Mouse (Mus musculus) forebrain, embryonic 10.5 days (tissue): ENCODE results near the gene Zswim4. TPM values are rescaled to one million over a fixed set of nuclear protein-coding genes. Genes with fewer than 3 reads are reported as not detected.

Source experiments
- DNase-seq: peaks from one replicate; pipeline ENCODE4 v3.0.0-alpha.2; 2017; ENCODE audit warnings: low spot score; ENCODE audit errors: extremely low spot score
- H3K27ac ChIP-seq: fragments of 300-500 bp; sonication (generic); 2 replicates; pipeline ENCODE4 v1.5.1; 2016; ENCODE audit warnings: mild to moderate bottlenecking
- H3K27me3 ChIP-seq: fragments of 300-500 bp; sonication (generic); 2 replicates; pipeline ENCODE4 v1.6.1; 2016; ENCODE audit warnings: mild to moderate bottlenecking; ENCODE audit not compliant: poor library complexity, severe bottlenecking
- H3K36me3 ChIP-seq: fragments of 300-500 bp; sonication (generic); replicated peaks from 2 replicates; pipeline ENCODE4 v1.6.1; 2016; ENCODE audit warnings: mild to moderate bottlenecking, moderate library complexity
- H3K4me1 ChIP-seq: fragments of 300-500 bp; sonication (generic); 2 replicates; pipeline ENCODE4 v1.6.1; 2016
- H3K4me3 ChIP-seq: fragments of 300-500 bp; sonication (generic); 2 replicates; pipeline ENCODE4 v1.5.1; 2016; ENCODE audit warnings: mild to moderate bottlenecking, moderate library complexity
- H3K9me3 ChIP-seq: fragments of 300-500 bp; sonication (generic); 2 replicates; pipeline ENCODE4 v1.6.1; 2016; ENCODE audit warnings: mild to moderate bottlenecking, moderate library complexity
- WGBS: fragments of 180-500 bp; shearing (Covaris S2); methylation state at CpG from one replicate; pipeline ENCODE4 v1.1.7; 2016; 5-methylcytosine and 5-hydroxymethylcytosine counted together
- polyA plus RNA-seq: library from polyadenylated mRNA; unstranded; fragments of >200 nt; fragmentation: Nextera tagmentation; extraction: Ambion mirVana; gene quantifications from 2 replicates; pipeline ENCODE4 v1.2.1, GENCODE M21; 2016

The Zswim4 gene
- polyA plus RNA-seq, 1 experiment from 2014 or later = 31.4 TPM

DNA sequence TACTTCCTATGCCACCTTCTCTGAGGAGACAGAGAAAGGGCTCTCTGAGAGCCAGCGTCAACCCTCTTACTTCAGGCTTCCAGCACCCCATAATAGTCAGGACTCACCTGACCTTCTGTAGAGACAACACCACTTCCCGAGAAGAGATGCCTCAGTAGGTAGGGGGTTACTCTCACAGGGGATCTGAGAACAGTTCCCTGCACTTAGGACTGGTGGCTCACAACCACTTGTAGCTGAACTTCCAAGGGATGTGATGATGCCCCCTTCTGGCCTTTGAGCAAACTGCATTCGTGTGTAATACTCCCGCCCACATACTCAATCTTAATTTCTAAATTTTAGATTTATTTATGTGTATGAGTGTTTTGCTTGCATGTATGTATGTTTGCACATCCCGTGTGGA is 43.3 kb downstream of the Zswim4 start:
- H3K4me3 ChIP-seq = no peak overlapping the region
- DNase-seq = no peak
- no peak overlapping the region; the same call in 1 of the 2 replicates for H3K27ac ChIP-seq
- peaks cover 24% of the 10 kb centered on the region for H3K27me3 ChIP-seq
- H3K9me3 ChIP-seq = no peaks in the 10 kb centered on the region
- 82% methylated on average over 5 of the region's 5 CpGs for WGBS
- peaks cover 46% of the 10 kb centered on the region for H3K4me1 ChIP-seq
- no peaks in the 10 kb centered on the region for H3K36me3 ChIP-seq

DNA sequence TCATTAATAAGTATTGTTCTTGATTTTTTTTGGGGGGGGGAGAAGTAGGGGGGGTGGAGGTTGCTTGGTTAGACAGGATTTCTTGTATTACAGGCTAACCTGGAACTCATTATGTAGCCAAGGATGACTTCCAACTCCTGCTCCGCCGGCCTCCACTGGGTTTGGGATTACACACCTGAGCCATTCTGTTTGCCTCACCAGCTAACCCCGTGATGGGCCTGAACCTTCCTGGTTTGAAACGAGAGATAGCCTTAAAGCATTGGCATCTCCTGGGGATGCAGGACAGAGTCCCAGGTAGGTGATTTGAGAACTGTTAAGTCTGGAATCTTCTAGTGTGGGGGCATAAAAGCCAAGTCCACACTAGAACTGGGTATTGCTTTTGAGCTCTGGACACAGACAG is 43.7 kb downstream of the Zswim4 start:
- WGBS = 60% methylated on average over 4 of the region's 4 CpGs
- peak overlapping the region; percentile 80 for H3K27ac ChIP-seq
- DNase-seq = no peak
- H3K27me3 ChIP-seq = peaks cover 28% of the 10 kb centered on the region
- H3K36me3 ChIP-seq = no peaks in the 10 kb centered on the region
- no peaks in the 10 kb centered on the region for H3K9me3 ChIP-seq
- H3K4me1 ChIP-seq = peaks cover 42% of the 10 kb centered on the region
- no peak overlapping the region for H3K4me3 ChIP-seq

DNA sequence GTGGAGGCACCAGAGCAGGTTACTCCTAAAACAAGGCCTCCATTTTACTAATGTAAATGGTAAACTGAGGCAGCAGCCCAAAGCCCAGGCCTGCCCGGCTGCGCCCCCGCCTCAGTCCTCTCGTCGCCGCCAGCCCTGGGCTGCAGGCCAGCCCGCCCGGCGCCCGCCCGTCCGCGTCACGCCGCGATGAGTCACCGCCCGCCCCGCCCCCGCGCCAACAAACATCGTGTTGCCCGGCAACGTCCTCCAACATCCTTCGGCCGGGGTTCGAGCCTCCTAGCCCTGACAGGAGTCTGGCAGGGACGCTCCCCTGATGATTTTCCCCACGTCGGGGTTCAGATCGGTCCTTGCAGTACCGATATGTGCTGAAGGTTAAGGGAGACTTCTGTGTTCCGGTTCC is 44.3 kb downstream of the Zswim4 start:
- Histone ChIP-seq H3K4me3 (peak overlapping the region; percentile 42), H3K27me3 (peaks cover 34% of the 10 kb centered on the region), H3K9me3 (no peaks in the 10 kb centered on the region), H3K36me3 (no peaks in the 10 kb centered on the region), H3K4me1 (peaks cover 36% of the 10 kb centered on the region), H3K27ac (peak overlapping the region; percentile 80)
- 8% methylated on average over 33 of the region's 33 CpGs for WGBS
- DNase-seq = peak; percentile 82

DNA sequence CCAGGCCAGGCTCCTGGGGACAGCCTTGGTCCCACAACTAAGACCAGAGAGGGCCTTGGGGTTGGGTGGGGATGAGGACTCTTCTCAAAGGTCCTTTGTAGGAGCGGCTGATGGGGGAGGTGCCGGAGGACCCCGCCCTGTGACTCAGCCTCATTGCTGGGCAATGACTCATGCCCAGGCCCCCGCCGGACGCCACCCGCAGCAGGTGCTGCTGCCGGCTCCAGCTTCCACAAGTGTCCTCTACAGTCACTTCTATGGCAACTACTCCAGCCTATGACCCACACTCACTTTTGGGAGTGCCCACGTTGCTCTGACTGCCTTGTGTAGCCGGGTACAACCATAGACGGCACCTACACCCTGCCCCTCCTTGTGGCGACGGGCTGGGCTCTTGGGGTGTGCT is 44.8 kb downstream of the Zswim4 start:
- Histone ChIP-seq H3K27ac (peak overlapping the region; percentile 80), H3K4me3 (peak overlapping the region; percentile 42), H3K36me3 (no peaks in the 10 kb centered on the region), H3K27me3 (peaks cover 39% of the 10 kb centered on the region), H3K4me1 (peaks cover 34% of the 10 kb centered on the region), H3K9me3 (no peaks in the 10 kb centered on the region)
- 48% methylated on average over 13 of the region's 13 CpGs for WGBS
- DNase-seq = peak; percentile 55

DNA sequence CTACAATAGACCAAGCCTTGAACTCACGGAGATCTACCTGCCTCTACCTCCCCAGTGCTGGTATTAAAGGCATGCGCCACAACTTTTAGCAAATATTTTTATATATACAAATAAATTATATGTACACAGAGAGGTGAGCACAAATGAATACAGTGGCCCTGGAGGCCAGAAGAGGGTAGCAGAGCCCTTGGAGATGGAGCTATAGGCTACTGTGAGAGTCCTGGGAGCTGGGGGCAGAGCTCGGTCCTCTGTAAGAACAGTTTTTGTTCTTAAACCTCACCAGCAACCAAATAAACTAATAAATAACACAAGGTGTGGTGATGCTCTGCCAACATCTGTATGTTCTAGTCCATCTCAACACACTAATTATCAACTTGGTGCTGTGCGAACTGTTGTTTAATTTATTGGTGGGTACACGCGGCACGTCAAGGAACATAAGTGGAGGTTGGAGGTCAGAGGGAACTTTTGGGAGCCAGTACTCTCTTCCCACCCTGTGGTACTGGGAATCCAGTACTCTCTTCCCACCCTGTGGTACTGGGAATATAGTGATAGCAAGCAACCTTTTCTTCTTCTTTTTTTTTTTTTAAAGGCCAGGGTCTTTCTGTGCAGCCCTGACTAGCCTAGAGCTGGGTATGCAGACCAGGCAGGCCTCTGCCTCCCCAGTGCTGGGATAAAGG is 46.5 kb downstream of the Zswim4 start:
- H3K36me3 ChIP-seq = no peaks in the 10 kb centered on the region
- H3K4me3 ChIP-seq = no peak overlapping the region
- H3K4me1 ChIP-seq = peaks cover 42% of the 10 kb centered on the region
- peak overlapping the region; percentile 25; the same call in 1 of the 2 replicates for H3K27ac ChIP-seq
- H3K9me3 ChIP-seq = no peaks in the 10 kb centered on the region
- WGBS = 94% methylated on average over 7 of the region's 7 CpGs
- DNase-seq = no peak
- peaks cover 46% of the 10 kb centered on the region for H3K27me3 ChIP-seq

DNA sequence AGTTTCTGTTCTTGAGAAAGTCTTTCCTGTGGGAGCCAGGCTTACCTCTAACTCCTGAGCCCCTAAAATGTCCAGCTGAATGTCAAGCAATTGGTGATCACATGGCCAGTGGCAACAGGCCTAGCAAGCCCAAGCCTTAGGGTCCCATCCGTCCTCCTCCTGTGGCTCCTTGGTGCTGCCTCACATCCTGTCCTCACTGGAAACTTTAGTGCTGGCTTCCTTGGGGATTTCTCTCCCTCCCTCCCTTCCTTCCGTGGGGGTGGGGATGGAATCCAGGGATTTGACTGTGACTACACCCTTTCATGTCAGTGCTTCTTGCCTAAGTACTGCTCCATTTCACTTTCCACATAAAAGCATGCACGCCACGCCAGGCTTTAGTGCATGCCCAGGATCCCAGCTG is 47.3 kb downstream of the Zswim4 start:
- 66% methylated on average over 4 of the region's 4 CpGs for WGBS
- no peaks in the 10 kb centered on the region for H3K36me3 ChIP-seq
- DNase-seq = no peak
- H3K4me3 ChIP-seq = no peak overlapping the region
- peaks cover 53% of the 10 kb centered on the region for H3K27me3 ChIP-seq
- H3K27ac ChIP-seq = peak overlapping the region; percentile 44; the same call in 1 of the 2 replicates
- H3K9me3 ChIP-seq = no peaks in the 10 kb centered on the region
- peaks cover 44% of the 10 kb centered on the region for H3K4me1 ChIP-seq

DNA sequence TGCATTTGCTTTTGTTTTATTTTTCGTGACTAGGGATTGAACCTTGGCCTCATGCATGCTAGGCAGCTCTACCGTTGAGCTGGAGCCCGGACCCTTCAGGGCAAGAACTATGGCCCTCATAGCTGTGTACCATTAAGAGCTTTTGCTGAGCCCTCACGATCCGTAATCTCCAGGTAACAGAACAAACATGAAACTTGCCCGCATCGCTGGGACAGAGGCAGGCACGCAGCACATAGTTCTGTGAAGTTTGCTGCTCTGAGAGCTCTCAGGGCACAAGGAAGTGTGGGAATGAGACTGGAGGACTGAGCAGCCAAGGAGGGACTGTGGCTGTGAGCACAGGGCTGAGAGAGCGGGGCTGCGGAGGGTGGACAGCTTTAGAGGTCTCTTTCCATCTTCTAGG is 48.2 kb downstream of the Zswim4 start:
- peaks cover 58% of the 10 kb centered on the region for H3K27me3 ChIP-seq
- H3K4me1 ChIP-seq = peaks cover 49% of the 10 kb centered on the region
- no peak for DNase-seq
- no peaks in the 10 kb centered on the region for H3K9me3 ChIP-seq
- H3K4me3 ChIP-seq = no peak overlapping the region
- H3K36me3 ChIP-seq = no peaks in the 10 kb centered on the region
- no peak overlapping the region for H3K27ac ChIP-seq
- 89% methylated on average over 10 of the region's 10 CpGs for WGBS

DNA sequence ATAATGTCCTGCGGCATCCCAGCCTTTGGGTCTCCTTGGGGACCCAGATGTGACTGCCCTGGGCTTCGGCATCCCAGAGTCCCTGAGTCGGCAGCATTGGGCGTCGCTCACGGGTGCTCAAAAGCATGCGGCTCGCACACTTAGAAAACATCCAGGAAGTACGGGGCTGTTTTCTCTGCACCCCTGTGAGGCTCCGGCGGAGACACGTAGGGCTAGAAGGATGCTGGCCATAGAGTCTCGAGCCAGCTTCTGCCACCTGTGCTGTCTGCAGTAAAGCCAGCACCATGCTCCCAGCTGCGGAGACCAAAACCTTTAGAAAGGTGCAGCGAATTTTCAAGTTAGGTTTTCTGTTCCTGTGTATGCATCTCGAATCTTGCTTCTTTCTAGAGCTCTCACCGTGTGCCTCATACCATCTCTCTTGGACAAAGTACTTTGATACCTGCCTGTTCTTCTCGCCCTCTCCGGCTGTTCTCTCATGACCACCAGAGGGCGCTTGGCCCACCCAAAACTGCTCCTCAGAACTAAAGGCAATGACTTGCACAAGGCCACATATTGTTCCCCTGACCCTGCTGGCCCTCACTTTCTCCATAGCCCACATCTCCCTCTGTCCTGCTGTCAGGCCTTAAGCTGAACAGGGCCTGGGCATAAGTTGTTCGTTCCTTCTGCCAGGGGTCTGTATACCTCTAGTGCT is 49.6 kb downstream of the Zswim4 start:
- Histone ChIP-seq H3K36me3 (no peaks in the 10 kb centered on the region), H3K27ac (peak overlapping the region; percentile 51; the same call in 1 of the 2 replicates), H3K9me3 (no peaks in the 10 kb centered on the region), H3K4me1 (peaks cover 50% of the 10 kb centered on the region), H3K27me3 (peaks cover 44% of the 10 kb centered on the region), H3K4me3 (peak overlapping the region; percentile 50)
- WGBS = 4% methylated on average over 21 of the region's 21 CpGs
- DNase-seq = peak; percentile 76

DNA sequence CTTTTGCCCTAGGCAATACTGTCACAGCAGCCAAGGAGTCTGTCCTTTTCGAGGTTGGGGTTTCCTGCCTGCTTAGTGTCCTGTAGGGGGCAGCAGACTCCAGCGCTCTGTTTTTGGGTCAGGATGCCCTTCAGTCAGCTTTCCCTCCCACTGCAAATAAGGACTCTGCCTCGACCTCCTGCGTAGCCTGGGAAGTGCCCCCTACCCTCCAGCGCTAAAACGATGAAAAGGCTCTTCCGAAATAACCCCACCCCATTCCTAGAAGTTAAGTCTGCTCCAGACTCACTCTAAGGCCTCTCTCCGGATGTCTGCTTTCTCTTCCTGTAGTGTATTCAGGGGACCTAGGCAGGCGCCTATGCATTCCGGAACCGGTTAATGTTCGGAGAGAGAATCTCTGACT is 50.3 kb downstream of the Zswim4 start:
- H3K27ac ChIP-seq = peak overlapping the region; percentile 51; the same call in 1 of the 2 replicates
- H3K27me3 ChIP-seq = peaks cover 39% of the 10 kb centered on the region
- H3K4me3 ChIP-seq = peak overlapping the region; percentile 50
- WGBS = under 1% methylated on average over 12 of the region's 12 CpGs
- H3K9me3 ChIP-seq = no peaks in the 10 kb centered on the region
- peaks cover 49% of the 10 kb centered on the region for H3K4me1 ChIP-seq
- peak; percentile 78 for DNase-seq
- H3K36me3 ChIP-seq = peaks cover 3% of the 10 kb centered on the region; the same call in 1 of the 2 replicates

DNA sequence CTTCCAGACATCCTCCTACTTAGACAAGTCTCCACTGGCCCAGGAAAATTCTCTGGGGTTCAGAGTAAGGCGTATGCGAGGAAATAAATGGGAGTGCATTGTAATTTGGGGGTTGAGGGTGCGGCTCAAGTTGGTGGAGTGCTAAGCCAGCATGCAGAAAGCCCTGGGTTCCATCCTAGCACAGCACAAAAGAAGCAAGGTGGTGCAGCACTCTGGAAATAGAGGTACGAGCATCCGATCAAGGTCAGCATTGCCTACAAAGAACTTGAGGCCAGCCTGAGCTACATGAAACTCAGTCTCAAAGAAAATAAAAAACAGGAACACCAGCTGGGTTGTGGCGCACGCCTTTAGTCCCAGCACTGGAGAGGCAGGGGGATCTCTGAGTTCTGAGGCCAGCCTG is 51.7 kb downstream of the Zswim4 start, which contains the start of gene Nanos3:
Nanos3 (minus strand) TSS at position 101 of the 400 bp plus-strand sequence.
- no peaks in the 10 kb centered on the region for H3K9me3 ChIP-seq
- H3K27me3 ChIP-seq = peaks cover 39% of the 10 kb centered on the region
- H3K4me1 ChIP-seq = peaks cover 60% of the 10 kb centered on the region
- peaks cover 6% of the 10 kb centered on the region; the same call in 1 of the 2 replicates for H3K36me3 ChIP-seq
- peak within 1 kb of the TSS; percentile 91 for H3K4me3 ChIP-seq
- WGBS = 93% methylated on average over 7 of the region's 7 CpGs
- DNase-seq = no peak
- H3K27ac ChIP-seq = peak within 1 kb of the TSS; percentile 100

DNA sequence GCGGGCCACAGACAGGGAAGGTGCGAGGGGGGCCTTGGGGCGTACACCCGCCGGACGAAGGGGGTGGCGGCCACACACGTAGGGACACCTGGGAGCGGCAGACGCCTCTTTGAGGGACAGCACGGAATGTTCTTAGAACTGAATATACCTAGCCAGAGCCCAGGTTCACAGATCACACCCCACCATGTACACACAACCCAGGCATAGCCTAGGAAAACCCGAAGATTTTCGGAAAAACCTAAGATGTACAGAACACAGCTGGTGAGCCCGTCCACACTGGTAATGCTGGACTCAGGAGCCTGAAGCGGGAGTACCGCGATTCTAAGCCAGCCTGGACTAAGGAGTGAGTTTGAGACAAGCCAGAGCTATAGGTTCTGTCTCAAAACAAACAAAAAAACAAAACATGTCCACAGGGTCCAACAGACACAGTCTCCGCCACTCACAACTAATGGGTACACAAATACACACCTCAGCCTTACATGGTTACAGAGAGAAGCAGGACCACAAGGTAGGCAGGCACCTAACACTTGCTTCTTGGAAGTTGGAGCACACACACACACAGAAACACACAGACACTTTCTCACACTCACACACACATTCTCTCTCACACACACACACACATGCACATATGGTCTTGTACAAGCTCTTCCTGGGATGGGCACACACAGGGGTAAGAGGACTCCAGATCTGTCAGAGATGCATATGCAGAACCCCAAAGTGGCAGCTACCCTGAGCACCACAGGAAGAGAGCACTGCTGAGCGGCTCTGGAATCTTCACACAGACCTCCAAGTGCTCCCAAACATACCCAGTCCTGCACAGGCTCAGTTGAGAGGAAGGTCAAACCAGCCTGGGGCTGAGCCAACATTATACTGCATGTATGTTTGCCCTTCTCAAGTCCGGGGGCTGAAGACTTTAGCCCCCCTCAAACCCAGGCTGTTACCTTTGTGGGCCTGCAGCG is 52.5 kb downstream of the Zswim4 start:
- WGBS = 21% methylated on average over 21 of the region's 21 CpGs
- Histone ChIP-seq H3K36me3 (peaks cover 6% of the 10 kb centered on the region), H3K9me3 (no peaks in the 10 kb centered on the region), H3K4me3 (peak overlapping the region; percentile 91), H3K4me1 (peaks cover 64% of the 10 kb centered on the region), H3K27me3 (peaks cover 39% of the 10 kb centered on the region), H3K27ac (peak overlapping the region; percentile 100)
- no peak for DNase-seq
